Mouse (Mus musculus) frontal cortex, adult 2 months (tissue): ENCODE measurements around the gene Tarbp1. TPM values are rescaled to one million over a fixed set of nuclear protein-coding genes. Genes with fewer than 3 reads are reported as not detected.
"Not testable (repeated sequence)": the region's sequence is repeated elsewhere in the genome, so short reads cannot be mapped to it uniquely, and the experiment has no call there.

Source experiments
- DNase-seq, 2 experiments: peaks; one replicate each; pipeline ENCODE4 v3.0.0; 2022; ENCODE audit warnings: low spot score in 1 of 2; ENCODE audit errors: extremely low spot score in 1 of 2
- polyA plus RNA-seq: library from polyadenylated mRNA; depleted of rRNA; stranded (reverse); fragments of >200 nt; gene quantifications from 2 replicates; pipeline ENCODE4 v1.2.3, GENCODE M21; 2012

Tarbp1 gene
- polyA plus RNA-seq, 1 experiment, result 6.8 TPM

GRCm38 (mm10) chr8:126494160-126495110 lies 19.6 kb upstream of the Tarbp1 start:
- DNase-seq, result no peak

GRCm38 (mm10) chr8:126482938-126483337 lies 8.1 kb upstream of the Tarbp1 start:
- DNase-seq, result peak; percentile 42 to 91

- DNase-seq, result no peak
Measured at GRCm38 (mm10) chr8:126482348-126482720, 7.5 kb upstream of the Tarbp1 start.

GRCm38 (mm10) chr8:126481494-126482347 lies 6.9 kb upstream of the Tarbp1 start:
- peak in 1 of 2 experiments; percentile 81 for DNase-seq

GRCm38 (mm10) chr8:126480366-126480765 lies 5.5 kb upstream of the Tarbp1 start:
- no peak for DNase-seq

DNA sequence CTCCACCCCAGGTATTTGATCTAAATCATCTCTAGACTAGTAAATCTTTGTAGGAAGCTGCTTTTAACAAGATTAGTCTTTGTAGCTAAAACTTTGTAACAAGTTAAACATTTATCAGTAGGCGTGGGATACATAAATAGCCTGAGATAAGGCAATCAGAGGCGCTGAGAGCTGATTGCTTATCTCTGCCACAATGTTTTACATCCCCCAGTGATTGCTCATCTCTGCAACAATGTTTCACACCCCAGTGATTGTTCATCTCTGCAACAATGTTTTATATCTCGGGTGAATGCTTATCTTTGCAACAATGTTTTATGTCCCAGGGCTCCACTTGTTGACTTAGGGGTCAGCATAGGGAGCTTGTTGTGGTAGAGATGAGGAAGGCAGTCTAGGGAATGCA lies 3.8 kb upstream of the Tarbp1 start:
- DNase-seq, result no peak

- not testable (repeated sequence) for DNase-seq
Measured at GRCm38 (mm10) chr8:126476151-126476855, 1.4 kb upstream of the Tarbp1 start.

- not testable (repeated sequence) for DNase-seq
Measured at GRCm38 (mm10) chr8:126475738-126476137, 873 bp upstream of the Tarbp1 start.

DNA sequence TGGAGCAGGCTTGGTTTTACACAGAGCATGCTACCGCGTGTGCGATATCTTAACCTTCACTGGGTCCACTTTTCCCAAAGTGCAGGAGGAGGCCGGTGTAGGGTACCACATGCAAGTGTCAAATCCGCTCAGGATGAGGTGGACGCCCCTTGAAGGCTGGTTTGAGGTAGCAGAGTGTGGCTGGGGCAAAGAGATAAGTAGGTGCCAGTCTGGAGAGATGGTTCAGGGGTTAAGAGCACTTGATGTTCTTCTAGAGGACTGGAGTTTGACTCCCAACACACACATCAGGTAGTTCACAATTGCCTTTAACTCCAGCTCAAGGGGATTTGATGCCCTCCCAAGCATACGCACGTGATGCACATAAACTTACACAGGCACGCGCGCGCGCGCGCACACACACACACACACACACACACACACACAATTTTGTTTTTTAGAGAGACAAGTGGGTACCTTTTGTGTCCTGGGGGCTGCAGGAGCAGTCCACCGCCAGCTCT lies 1.0 kb downstream of the Tarbp1 start:
- DNase-seq, result no peak

- no peak for DNase-seq
Measured at GRCm38 (mm10) chr8:126464071-126464470, 10.8 kb downstream of the Tarbp1 start.

DNA sequence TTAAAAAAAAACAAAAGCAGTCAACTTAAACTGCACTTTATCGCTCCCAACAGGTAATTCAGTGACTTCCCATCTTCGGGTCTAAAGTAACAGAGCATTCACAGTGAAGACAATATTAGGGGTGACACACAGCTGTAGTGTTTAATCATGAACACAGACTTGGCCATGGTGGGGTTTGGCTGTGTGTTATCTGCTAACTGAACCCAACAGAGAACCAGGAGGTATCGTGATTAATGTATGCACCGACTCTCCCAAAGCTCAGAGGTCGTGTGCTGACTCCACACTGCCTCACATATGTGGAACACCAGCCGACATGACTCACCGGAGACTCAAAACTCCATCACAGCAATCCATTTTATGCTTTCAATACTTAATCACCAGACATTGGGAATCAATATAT lies 13.1 kb downstream of the Tarbp1 start:
- no peak for DNase-seq

DNA sequence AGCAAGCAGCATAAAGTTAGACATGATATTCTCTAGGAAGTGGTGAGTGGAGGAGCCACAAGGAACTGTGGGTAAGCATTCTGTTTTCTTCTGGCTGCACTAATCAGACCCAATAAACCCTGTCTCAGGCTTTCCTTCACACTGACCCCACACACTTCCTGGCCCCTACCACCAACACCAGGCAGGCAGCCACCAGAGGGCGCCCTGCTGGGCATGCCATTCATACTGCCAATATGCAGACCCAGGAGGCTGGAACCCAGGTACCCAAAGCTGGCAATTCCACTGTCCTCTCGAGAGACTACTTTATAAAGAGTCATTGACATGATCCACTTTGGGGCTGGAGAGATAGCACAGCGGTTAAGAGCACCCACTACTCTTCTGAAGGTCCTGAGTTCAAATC lies 14.6 kb downstream of the Tarbp1 start:
- peak in 1 of 2 experiments; percentile 51 for DNase-seq

- no peak for DNase-seq
Measured at GRCm38 (mm10) chr8:126455383-126455782, 19.5 kb downstream of the Tarbp1 start.

GRCm38 (mm10) chr8:126451158-126451557 lies 23.7 kb downstream of the Tarbp1 start:
- DNase-seq, result no peak

- DNase-seq, result no peak
Measured at GRCm38 (mm10) chr8:126438937-126439336, 35.9 kb downstream of the Tarbp1 start.

DNA sequence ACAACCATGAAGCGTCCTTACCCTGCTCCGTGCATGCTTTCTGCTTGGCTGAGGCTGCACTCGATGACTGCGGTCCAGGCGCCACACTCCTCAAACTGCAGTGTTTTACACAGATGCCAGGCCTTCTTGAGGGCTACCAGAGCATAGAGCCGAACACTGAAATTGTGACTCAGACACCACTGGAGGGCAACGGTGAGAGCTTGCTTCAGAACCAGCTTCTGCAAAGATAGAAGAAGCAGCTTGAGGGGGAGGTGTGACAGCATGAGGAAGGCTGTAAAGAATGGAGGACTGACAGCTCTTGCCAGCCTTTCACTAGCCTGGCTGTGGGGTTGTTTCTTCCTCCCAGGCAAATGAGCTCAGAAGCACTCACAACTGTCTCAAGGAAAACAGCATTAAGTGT lies 41.0 kb downstream of the Tarbp1 start:
- peak; percentile 72 to 82 for DNase-seq

DNA sequence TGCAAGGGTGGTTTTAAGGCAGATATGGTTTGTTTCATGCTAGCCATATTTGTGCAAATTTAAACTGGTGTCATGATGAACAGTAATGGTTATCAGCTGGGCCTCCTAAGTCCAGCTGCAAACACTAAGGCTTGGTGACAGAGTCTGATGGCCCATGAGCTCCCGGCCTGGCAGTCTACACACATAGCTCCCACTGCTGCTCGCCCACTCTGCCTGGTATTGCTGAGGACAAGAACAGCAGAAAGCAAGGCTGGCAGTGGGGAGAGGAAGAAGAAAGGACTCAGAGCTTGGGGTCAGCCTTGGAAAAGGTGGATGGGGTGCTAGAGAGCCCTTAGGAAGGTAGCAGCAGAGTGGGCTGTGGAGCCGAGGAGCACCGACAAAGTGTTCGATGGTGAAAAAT lies 45.2 kb downstream of the Tarbp1 start:
- peak in 1 of 2 experiments; percentile 46 for DNase-seq

GRCm38 (mm10) chr8:126424946-126425345 lies 49.9 kb downstream of the Tarbp1 start:
- DNase-seq, result no peak

DNA sequence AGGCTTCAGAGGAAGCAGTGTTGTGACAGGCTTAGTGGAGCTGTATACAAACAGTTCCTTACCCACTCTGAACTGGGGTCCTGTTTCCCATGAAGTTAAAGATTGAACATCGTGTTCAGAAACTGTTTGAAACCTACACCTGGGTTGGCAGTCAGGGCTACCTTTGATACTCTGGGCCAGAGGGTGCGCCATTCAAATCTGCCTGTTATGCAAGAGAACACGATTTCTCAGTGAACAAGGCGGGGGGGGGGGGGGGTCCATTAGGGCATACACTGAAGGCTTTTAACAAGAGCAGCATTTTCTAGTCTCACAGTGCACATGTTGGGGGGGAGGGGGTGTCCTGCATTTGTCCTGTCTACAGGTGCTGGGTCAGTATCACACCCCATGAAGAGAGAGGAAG lies 50.7 kb downstream of the Tarbp1 start:
- DNase-seq, result no peak

DNA sequence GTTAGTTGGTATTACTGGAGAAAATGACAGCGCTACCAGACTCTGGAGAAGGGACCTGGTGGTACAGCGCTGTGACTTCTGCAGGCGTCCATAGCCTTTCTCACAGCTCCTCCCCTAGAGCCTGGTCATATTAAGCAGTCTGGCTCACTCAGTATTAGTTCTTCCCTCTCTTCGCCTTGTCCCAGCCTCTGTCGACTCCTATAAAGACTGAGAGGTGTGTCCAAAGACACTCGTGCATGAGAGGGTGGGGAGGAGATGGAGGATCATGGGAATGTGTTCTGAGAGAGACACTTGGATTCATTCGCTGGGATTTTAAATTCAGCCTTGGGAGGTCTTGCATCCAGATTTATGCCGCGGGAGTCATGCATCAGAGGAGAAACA lies 52.0 kb downstream of the Tarbp1 start:
- peak in 1 of 2 experiments; percentile 37 for DNase-seq
